Mouse (Mus musculus) spleen, postnatal 36 days (tissue): ENCODE measurements around the gene Pcdh8.

Source experiments
- DNase-seq, 2 experiments: peaks; one replicate each; pipeline ENCODE4 v3.0.0; 2022; ENCODE audit warnings: low spot score in 2 of 2, mixed read lengths in 1 of 2

The Pcdh8 gene

DNA sequence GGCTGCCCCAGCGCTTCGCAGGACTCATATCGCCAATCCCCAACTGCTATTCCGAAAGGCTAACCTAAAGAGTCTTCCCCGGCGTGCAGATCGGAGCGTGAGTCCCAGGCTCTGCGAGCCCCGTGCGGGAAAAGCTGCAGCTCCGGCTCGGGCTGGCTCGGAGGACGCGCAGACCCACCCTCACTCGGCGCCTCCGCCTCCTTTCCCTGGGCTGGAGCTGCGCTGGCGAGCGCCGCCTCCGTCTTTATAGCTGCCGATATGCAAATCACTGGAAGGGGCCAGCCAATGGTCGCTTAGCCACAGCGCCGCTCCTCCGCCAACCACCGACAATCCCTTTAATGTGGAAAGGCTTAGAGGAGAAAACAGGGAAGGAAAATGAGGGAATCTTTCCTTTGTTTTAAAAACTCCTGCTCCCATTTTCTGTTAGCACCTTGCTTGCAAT is at the start of gene Pcdh8:
Gene Pcdh8 (minus strand): TSS at position 219 of the 442 bp plus-strand sequence.
- no peak for DNase-seq

DNA sequence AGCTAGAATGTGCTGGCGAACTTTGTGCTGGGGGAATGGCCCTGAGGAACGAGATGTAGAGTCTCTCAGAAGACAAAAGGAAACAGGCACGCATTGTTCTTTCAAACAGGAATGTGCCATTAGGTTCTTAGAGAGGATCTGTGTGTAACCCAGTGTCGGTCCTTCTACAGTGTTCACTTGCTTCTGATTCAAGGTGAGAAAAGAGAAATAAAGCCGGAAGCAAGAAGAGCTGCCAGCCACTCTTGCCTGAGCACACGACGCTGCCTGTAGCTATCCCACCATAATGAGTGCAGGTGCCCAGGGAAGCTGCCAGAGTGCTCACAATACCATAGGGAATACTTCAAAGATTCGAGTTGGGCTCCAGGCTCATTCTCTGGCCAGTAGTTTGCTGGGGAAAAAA is 43.6 kb upstream of the Pcdh8 start:
- no peak for DNase-seq

DNA sequence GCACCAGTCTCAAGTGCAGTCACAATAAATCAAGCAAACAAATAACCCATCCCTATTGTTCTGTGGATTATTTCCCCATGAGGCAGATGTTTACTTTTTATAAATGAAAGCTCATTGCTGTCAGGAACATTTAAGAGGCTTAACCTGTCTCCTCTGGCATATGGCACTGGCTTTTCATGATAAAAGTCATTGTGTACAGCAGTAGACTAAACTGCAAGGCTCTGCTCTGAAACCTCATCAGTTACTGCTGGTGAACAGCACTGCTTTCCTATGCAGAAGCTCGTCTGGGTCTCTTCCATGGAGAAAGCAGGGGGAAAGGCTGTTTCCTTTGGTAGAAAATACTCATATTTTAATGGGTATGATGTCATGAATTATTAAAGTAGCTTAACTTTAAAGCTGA is 43.0 kb upstream of the Pcdh8 start:
- DNase-seq, result no peak

DNA sequence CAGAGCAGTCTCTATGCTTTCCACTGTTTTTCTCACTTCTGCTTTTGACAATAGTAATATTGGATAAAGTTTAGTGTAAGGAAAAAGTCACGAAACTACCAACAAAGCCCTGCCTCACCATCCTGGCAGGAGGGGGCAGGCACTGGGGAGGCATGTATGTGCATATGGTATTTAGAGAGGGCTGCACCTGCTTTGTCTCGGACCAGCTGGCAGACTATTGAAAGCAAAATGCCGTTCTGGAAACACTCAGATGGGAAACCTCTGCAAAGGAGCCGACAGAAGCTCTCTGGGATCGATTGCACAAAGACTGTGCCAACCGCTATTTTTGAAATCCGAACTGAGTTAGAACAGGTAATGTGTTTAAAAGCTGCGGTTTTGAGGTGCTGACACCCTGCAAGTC is 22.1 kb upstream of the Pcdh8 start:
- no peak for DNase-seq

GRCm38 (mm10) chr14:79789535-79789934 is 18.4 kb upstream of the Pcdh8 start:
- no peak for DNase-seq

DNA sequence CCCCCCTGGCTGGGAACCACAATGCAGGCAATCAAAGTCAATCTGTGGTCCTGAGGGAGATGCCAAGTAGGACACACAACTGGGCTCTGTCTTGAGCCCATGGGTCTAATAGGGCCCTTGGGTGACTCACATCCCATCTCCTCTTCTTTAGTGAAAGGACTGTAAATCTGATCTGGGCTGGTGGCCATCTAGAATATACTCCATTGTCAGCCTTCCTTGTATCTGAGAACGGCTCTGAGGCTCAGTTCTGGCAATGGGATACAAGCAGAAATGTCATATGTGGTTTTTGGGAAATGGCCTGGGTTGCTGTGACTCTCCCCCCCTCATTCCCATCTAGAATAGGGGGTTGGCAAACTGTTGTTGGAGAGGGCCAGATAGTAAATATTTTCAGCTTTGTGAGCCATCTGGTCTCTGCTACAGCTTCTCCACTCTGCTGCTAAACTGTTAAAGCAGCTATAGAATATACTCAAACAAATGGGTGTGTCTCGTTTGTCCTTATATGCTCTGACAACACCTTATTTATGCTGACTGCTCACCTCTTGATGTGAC is 17.6 kb upstream of the Pcdh8 start:
- DNase-seq, result no peak

DNA sequence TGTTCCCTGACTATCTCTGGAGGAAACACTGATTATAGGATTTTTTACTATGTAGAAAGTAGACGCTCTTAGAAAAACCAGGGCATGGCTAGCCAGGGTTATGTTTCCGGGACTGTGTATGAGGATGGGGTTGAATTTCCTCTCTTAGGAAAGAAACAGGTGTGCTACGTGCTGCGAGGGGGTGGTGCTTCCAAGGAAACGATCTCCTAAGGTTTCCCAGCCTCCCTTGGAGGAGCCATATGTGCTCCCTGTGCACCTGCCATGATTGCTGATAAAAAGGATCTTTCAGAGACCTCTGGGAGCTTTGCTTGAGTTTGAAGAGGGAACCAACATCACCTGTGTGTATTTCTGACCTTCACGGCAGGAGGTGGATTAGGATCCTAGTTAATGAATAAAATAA is 16.8 kb upstream of the Pcdh8 start:
- DNase-seq, result no peak

- DNase-seq, result no peak
Observed at GRCm38 (mm10) chr14:79785400-79785799, 14.3 kb upstream of the Pcdh8 start.

GRCm38 (mm10) chr14:79780889-79781288 is 9.8 kb upstream of the Pcdh8 start:
- no peak for DNase-seq

DNA sequence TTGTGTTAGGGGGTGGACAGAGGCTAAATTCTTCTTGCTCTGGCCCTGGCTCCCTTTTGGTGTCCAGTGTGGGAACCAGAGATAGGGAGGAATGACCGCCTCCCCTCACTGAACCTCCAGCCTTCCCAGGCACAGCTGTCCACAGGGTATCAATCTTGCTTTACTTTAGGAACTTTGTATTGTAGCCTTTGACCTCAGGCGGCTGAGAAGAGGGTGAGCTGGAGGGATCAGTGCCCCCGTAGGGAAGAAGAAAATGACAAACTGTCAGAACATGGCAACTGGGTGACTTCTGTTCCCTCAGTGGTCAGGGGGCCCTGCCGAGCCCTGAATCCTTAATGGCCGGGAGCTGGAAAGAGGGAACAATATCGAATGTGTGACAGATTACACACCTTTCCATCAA is 9.2 kb upstream of the Pcdh8 start:
- DNase-seq, result no peak

DNA sequence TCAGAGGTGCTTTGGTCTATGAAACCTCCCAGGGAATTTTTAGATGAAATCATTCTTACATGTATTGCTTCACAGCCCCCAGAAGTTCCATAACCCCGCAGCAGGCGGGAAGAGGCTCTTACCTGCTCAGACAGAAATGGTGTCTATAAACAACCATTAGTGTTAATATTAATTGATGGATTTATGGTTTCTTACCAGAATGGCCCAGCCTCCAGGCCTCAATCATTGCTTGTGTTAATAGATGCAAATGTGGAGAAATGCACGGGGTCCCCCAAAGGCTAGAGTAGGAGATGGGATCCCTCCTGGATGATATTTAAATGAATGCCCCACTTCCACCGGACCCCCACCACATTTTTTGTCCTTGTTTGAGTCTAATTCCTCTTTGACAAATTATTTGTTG is 8.7 kb upstream of the Pcdh8 start:
- no peak for DNase-seq

GRCm38 (mm10) chr14:79773425-79774391 is 2.6 kb upstream of the Pcdh8 start:
- no peak for DNase-seq

DNA sequence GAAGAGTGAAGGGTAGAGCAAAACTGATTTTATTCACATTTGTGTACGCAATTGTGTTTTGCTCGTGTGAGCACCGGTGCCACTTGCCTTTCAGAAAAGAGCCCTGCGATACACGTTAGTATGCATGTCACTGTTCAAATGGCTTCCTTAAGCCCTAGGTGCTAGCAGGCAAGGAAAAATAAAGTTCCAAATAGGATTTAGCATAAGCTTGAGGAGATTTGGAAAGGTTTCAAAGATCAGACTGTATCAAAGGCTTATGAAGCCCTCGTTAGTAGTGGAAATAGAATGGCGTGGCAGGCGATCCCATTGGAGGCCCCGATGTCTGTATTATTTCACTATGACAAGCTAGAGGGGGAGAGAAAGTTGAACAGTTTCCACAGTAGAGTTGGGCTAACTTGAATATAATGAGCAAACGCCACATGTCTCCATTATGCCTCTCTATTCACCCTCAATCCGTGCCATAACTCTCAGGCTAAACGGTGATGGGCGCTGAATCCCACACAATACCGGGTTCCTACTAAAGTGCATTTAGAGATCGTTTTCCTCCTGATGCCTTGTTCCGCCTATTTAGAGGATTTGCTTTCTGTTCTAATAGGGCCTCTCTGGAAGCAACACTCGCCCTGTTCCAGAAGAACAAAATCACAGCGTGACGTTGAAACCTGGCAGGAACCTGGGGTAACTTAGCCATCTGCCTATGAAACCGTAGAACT is 845 bp upstream of the Pcdh8 start:
- no peak for DNase-seq

- no peak for DNase-seq
Observed at GRCm38 (mm10) chr14:79770306-79771093, 612 bp downstream of the Pcdh8 start.

- DNase-seq, result peak in 1 of 2 experiments; percentile 6
Observed at GRCm38 (mm10) chr14:79769618-79770017, 1.5 kb downstream of the Pcdh8 start.

- no peak for DNase-seq
Observed at GRCm38 (mm10) chr14:79768996-79769395, 2.1 kb downstream of the Pcdh8 start.

GRCm38 (mm10) chr14:79768076-79768830 is 2.9 kb downstream of the Pcdh8 start:
- DNase-seq, result no peak

DNA sequence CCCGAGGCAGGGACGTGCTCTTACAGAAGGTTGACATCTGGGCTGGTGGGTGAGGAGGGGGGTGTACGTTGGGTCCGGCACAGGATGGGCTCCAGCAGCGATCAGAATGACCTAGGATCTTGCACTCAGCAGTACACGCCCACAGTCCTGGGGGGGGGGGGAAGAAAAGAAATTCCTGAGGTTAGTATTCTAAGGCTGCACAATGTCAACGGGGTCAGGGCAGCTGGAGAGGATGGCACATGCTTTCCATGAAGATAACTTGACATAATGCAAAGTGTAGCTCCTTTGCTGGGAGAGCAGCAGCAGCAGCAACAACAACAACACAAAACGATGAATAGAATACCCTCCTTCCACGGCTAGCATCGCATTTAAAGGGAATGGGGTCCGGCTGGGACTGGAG is 3.5 kb downstream of the Pcdh8 start:
- DNase-seq, result no peak

DNA sequence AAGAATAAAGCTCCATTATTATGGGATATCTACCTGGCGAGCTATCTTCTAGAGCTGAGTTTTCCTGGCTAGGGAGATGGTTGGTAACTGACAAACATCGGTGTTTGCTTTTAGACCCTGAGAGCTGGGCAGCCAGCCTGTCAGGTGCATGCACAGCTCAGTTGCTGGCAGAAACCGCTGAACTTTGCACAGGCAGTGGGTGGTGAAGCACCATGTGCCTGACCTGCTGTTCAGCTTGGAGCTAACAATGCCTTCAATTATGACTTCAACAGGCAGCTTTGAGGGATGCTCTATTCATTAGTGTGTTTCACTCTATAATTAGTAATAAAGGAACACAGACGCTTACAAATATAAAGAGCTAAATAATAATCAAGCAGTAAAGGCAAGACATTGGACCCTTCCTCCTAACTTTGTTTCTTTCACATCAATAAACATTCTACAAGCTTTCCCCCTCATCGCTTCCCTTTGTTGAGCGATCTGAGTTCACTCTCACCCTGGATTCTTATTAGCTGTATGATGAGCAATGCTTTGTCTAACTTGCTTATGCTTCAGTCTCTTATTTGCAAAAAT is 5.8 kb downstream of the Pcdh8 start:
- DNase-seq, result no peak

- DNase-seq, result no peak
Observed at GRCm38 (mm10) chr14:79754601-79755222, 16.4 kb downstream of the Pcdh8 start.
